Mouse (Mus musculus) cerebellum, postnatal 14 days (tissue): ENCODE data around the gene Lxn.

Experiments used
- DNase-seq, 2 experiments: peaks; one replicate each; pipeline ENCODE4 v3.0.0; 2021; ENCODE audit warnings: mixed read lengths in 2 of 2

Gene Lxn

DNA sequence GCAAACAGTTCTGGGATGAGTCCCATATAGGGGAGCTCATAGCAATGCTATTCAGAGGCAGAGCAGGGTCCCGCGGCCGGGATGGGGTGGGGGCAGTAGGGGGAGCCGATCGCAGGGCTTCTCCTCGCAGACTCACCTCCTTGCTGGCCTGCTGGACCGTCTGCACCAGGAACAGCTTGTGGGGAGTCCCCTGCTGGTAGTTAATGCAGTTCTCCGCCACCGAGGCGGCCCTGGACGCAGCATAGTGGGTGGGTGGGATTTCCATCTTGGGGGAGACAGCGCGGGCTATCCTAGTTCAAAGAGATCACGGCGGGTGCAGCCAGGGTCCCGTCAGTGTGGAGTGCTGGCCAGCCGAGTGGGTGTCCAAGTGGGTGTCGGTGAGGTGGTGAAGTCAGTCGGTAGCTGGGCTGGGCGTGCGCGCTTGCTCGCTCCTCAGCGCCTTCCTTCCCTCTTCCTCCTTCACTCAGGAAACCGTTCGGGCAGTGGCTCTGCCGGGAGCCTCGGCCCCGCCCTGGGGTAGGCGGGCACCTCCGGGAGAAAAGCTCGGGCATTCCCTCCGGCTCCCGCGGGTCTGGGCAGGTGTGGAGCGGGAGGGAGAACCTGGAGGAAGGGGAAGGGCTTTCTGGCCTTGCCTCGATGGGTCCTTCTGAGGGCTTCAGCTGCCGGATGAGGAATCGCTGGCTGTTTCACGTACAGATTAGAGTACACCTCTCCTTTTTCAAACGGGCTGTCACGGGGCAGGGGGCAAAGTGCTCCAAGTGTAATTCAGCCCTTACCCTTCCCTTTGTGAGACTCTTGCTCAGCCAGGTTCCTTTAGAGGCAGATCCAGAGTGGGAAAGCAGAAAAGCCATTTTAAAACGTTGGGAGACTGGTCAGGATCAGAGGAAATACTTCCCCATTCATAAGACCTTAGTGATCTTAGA, at the start of gene Lxn:
Gene Lxn, minus strand, starts transcription at position 477 of the 923 bp plus-strand sequence.
- peak; percentile 56 to 68 for DNase-seq

DNA sequence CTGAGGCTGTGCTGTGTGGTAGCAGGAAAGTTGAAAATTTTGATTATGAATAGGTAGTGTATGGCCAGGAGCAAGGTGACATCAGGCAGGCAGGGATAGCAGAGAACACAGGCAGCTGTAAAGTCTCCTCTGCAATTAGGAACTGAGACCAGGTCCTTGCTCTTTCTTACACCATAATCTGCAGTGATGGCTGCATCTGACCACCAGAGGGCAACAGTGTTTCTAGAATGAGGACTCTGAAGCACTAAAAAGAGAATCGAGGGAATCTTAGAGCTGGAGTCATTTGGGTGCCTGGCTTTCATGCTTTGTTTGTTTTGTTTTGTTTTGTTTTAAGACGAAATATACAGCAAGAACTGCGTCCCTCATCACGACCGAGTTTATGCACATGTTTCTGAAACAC, 49.1 kb upstream of the Lxn start:
- DNase-seq: peak; percentile 84 to 89

DNA sequence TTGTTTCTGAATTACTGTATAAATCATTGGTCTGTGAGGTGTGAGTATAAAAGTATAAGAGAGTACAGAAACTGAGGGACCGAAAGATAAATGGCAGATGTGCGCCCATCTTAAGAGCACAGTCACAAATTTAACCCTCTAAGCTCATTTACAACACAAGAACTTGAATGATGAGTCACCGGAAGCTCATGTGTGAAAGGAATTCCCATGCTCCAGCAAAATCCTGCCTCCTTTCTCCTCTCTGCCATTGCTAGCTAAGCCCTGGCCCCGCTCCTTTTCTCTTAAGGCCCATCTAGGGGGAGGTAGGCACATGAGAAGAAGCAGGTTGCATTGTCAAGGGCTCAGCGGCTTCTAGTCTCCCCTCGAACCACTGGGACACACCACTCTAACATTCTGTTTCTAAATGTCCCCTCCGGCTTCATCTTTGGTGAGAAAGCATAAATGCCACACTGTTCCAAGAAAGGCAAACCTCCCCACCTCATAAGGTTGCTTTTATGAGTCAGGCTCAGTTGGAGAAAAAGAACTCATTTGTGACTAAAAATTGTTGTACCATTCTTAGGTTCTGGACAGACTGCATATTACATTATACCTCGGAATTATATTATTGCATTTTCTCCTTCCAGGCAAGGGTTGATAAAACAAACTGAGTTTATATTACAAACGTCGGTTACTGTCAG, 44.6 kb upstream of the Lxn start:
- DNase-seq: no peak

DNA sequence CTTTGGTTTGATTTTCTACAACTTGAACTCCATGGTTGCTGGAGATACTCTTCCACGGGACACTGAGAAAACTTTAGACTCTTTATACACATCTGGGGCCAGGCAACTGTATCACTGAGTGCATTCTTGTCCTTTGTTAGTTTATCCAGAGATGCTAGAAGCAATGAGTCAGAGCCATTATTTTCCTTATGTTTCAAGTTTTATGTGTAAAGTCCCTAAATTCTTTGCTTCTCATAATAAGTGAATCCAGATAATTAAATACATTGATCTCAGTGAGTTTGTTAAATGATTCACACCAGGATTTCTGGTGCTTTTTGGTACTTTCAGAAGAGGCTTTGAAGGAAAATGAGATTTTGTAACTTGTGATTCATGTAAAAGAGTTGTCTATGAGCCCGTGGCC, 41.6 kb upstream of the Lxn start:
- DNase-seq: no peak

DNA sequence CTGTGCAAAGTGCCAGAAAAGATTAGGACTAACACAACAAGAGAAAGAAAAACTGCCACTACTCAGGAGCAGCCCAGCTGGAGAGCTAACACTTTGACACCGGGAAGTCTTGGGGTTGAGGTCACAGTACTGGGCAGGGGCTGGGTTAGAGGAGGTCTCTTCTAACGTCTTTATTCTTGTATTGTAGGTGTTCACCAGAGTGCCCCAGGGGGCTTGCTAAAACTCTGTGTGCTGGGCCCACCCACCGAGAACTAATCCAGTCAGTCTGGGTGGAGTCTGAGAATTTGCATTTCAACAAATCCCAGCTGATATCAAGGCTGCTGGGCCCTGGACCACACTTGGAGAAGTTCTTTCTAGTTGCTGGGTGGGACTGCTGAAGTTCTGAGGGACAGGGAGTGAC, 40.2 kb upstream of the Lxn start:
- DNase-seq: no peak

DNA sequence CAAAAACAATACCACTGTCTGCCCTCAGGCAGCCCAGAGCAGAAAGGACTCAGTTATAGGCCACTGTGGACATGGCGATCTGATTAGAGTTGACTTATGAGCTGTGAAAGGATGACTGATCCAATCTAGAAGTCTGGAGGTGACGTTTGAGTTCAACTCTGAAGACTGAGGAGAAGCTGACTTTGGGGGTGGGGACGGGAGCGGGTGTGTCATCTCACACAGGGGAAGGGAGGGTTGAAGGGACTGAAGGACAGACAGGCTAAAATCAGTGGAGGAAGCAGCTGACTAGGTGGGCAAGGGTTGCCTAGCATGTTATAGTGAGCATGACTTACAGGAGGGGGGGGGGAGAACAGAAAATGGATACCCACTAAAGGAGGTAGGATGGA, 35.7 kb upstream of the Lxn start:
- DNase-seq: no peak

DNA sequence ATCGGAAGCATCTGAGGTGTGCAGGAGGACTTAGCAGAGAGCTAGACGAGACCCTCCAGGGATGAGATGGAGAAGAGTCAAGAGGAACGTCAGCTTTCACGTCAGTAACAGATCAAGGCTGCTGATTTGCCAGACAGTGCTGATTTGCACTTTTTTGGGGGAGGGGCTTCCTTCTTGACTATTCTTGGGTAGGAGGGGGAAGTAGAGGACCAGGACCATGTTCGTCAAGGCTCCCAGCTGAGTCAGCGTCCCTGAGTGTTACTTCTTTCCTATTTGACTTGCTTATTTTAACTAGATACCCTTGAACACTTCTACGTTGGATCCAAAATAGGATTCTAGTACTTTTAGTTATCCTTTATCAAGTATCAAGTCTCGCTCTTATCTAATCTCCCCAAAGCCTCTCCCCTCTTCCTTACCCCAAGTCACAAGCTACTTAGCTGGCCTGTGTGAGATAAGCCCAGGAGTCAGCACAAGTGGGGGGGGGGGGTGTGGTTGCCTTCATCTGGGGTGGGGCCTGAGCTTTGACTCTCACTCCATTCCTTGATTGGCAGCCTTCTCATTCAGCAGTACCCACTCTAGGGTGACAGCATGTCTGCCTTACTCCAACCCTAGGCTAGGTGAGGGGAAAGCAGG, 35.2 kb upstream of the Lxn start:
- no peak for DNase-seq

DNA sequence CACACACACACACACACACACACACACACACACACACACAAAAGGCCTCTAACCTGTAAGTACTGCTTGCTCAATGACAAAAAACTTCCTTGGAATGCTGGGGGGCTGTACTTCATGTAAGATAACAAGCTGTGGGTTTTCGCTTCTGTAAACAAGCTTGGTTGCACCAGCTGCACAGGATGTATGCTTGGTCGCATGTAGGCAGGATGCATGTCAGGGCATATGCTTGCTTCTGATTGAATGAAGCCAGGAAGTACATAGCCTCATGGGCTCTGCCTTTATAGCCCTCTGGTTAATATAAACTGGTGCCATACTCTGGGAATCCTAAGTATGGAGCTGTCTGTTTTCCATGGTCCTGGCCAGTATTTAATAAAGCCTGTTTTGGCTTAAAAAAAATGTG, 34.3 kb upstream of the Lxn start:
- DNase-seq: no peak

DNA sequence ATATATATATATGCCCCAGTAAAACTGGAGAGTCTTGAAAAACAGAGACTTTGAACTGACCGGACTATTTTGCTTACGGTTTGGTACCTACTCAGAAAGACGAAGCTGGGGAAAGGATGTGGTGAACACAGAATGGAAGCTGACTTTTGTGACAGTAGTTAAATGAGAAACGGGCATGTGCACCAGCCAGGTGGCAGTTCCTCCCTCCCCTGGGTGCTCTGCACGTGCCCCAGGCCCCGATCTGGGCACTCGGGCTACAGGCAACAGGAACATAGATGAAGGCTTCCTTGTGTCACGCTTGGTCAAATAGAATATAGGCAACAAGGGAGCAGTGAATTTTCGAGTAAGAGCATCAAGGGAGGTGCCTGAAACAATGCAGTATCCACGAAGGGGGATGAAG, 32.6 kb upstream of the Lxn start:
- DNase-seq: no peak

DNA sequence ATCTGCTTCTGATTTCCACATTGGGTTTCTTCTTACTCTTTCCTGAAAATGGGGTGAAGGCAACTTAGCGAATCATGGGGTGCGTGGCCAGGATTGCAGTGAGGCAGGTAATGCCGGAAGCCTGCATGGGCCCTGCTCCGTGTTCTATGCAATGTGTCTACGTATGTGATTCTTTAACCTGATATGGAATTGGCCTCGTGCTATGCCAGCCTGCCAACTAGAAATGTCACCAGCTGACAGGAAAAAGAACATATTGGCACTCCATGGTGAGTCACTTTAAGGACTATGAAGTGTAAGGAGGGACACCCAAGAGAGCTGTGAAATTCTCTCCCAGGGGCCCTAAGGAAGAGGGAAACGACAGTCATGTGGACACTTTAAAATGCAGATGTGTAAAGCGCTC, 29.4 kb upstream of the Lxn start:
- no peak for DNase-seq

DNA sequence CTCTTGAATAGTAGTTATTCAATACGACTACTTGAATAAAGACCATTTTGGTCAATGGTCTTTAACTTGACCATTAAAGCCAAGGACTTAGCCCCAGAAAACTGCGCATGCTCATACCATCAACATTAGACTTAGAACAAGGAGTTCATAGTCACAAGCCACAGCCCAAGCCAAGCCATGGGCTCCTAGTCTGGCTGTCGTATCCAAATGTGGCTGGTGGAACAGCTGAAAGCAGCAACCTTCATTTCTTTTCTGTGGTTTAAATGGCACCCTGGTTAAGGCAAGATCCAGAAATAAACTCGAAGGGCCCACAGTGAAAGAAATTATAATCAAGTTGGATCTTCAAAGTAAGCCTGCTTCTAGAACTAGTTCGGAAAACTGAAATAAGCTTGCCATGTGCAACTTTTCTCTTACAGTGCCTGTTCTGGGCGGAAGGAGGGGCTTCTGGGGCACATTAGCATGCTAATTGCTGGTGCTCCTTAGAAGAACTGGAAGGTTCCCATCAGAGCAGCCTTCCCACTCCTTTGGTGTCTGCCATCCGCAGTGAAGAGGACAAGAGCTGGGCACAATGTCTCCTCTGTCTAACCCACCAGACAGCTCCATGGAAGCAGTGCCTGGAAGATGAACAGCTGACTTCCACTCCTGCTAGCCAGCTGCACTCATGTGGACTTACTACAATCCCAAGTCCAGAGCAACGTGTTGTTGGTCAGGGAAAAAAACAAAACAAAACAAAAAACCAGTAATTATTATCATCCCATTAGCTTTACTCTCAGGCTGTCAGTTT, 28.6 kb upstream of the Lxn start:
- no peak for DNase-seq

DNA sequence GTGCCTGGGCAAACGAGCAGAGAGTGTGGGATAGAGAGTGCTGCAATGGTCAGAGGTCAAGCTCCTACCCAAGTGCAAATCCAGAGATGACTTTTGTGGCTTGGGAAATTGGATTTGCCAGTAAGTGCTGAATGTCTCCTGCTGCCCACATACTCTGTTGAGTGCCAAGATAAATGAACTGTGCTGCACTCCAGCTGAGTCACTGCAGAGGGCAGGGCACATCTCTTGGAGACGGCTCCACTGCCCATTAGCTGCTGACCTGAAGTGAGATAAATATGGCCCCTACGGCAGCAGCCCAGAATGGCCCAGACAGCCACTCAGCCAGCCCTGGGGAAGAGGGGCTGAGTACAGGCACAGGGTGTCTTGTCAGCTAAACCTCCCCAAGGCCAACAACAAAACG, 26.4 kb upstream of the Lxn start:
- no peak for DNase-seq

DNA sequence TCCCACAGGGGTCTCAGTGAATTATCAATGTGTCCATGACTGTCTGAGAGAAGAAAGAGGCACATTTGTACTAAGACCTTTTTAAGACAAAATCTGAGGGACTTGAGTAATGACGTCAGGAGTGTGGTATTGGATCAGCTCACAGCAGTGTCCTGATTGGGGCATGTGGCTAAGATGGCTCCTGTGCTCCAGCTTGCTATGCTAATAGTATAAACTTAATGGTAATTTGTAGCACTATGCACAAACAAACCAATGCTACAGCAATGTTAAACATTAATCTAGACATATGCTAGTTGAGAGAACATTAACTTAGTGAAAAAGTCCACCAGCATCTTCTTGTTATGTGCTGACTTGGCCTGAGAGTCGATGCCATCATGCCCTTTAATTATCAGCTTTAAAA, 21.5 kb upstream of the Lxn start:
- no peak for DNase-seq

DNA sequence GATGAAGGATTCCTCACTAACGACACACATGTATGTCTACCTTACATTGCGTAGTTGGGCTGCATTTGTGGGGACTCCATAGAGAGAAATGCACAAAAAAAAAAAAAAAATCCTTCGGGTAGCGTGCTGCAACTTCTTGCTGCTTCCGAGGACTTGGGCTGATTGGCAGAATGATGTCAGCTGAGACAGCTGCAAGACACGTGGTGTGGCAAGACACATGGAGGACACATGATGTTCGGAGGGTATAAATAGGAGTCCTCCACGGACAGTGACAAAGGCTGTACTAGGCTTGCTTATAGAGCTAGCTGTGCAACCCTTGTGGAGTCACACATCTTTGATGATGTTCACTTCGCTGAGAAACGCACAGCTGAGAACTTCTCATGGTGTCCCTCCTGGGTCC, 18.7 kb upstream of the Lxn start:
- DNase-seq: no peak

DNA sequence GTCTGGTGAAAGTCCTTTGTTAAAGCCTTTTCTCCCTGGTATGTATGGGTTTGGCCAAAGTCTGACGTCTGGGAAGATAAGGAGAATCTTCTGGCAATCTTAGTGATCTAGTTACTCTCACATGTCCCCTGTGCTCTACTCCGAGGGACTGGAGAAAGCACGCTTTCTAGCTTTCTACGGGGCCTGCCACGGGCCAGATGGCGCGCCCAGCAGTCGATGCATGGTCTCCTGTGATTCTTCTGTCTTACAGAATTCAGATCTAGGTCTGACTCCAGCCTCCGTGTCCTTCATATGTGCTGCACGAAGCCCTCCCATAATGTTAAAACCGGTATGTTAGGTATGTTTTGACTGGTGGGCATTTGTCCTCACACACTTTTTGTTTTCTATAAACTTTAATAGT, 16.1 kb upstream of the Lxn start:
- DNase-seq: peak; percentile 27 to 51

DNA sequence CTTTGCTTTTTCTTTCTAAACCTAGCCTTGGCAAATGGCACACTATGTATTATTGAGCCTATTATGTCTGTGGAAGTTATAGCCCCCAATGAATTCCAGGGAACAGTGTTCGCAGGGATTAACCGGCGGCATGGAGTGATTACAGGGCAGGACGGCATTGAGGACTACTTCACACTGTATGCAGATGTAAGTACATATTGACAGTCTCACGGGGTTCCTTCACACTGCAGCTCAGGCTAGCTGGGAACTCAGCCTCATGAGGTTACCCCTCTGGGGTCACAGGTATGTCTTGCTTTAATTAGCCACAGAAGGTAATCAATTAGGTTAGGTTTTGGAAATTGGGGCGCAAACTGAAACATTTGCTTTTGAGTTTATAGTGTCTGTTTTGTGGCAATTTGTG, 9.7 kb upstream of the Lxn start:
- DNase-seq: no peak

DNA sequence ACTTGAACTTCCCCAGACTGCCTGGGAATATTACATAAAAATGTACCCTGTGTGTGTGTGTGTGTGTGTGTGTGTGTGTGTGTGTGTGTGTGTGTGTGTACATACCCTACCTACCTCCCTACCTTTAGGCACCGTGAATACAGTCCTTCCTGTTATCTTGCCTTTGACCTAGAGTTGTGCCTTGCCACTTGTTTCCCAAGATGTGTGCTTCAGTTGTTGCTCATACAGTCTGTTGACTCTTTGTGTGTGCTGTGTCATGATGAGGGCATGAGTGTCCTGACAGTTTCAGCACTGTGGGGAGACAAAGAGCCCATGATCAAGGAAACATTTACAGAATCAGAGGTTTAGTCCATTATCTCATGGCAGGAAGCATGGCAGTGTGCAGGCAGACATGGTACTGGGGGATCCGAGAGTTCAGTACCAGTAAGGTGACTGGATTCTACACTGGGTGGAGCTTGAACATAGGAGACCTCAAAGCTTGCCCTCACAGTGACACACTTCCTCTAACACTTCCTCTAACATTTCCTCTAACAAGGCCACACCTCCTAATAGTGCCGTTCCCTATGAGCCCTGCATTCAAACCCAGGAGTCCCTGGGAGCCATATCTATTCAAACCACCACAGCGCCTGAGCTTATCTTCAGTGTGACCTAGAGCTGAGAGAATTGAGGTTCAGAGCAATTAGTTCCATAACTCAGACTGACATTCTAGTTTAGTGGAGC, 7.8 kb upstream of the Lxn start:
- DNase-seq: no peak

DNA sequence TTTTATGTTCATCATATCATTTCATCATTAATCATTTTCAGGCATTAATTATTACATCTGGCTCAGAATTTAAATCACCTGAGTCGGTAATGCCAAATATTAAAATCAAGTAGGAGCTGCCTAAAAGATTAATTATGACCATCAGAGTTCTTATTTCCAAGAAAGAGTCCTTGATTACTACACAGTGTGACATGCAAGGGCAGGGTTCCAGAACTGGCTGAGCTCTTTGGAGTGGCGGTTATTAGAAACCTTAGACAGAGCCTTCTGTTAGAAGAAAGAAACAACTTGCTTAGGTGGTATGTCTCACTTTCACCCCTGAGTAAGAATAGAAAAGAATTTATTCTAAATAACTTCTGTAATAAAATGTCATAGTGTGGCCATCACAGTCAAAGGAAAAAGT, 3.6 kb upstream of the Lxn start:
- DNase-seq: peak in 1 of 2 experiments; percentile 26

DNA sequence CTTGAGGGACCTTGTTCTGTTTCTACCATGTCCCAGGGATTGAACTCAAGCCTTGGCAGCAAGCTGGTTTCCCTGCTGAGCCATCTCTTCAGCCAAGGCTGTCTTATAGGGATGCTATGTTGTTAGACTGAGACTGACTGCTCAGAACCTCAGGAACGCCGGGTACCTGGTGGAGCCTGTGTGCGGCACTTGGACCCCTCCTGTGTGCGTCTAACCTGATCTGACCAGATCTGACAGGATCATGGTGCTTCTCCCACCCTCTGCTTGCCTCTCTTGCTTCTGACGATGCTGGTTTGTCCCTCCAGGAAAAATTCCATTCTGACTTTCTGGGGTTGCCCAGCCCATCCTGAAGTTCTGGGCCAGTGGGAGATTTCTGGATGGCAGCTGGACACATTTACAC, 2.9 kb upstream of the Lxn start:
- peak; percentile 15 to 40 for DNase-seq

DNA sequence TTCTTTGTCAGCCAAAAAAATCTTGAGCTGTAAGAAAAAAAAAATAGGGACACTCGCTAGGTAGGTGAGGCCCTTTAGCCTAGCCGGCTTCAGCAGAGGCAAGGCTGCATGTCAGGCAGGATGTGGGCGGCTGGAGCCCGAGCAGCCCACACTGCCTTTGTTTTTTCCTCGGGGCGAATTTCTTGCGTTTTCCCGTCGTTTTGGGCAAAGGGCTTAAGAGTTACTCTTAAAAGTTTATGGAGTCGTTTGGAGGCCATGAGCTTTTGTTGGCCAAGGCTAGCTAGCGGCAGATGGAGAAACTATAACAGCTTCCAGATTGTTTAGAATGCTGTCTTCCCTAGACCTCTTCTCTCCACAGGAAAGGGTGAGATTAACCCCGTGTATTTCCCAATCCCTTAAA, 725 bp downstream of the Lxn start:
- no peak for DNase-seq

DNA sequence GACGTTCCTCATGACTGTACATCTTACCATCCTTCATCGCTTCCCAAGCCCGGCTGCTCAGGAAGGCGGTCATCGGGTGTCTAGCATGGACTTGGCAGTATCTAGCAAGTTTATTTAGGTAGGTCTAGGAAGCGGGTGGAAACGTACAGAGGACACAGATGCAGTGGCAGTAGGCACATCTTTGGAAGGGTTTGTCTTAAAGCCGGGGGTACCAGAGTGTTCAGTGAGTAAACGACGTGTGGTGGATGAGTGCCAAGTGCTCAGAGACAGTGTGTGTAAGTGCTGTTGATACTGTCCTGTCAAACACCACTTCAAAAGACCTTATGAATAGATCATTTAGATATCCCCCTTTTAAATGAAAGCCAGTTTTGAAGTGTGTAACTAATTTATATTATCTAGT, 1.1 kb downstream of the Lxn start:
- peak; percentile 19 to 29 for DNase-seq

DNA sequence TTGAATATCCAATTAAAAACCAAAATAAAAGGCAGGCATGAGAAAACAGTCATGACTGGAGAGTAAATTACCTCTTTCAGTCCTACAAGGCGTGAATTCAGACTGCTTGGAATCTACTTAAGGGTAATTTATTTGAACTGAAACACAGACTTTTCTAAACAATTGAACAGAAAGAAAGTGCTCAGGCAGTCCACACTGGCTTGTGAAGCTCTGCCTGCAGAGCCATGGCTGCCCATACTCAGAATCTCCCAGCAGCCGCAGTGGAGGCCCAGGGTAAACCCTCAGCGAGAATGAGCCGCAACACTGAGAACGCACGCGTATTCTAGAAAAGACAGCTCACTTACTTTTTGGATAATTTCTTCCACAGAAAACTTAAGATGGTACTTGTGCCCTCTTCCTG, 1.7 kb downstream of the Lxn start:
- no peak for DNase-seq

DNA sequence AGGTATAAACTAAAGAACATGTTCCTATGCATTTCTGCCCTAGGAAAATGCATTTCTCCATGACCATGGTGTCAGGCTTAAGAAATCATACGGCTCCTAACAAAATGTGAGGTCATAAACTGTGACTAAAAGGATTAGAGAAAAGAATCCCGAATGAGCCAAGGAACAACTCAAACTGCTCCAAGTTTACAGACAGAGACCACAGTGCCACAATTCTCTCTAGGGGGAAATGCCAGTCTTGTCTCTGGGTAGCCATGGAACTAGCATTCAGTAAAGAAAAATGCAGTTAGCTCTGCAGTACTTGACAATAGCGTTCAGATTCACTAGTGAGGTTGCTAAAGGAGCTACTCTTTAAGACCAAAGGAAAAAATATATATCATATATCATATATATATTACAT, 3.8 kb downstream of the Lxn start:
- DNase-seq: no peak
